Mouse (Mus musculus) CH12.LX (cell line): ENCODE measurements around the gene Fam13a. TPM values are rescaled to one million over a fixed set of nuclear protein-coding genes. Genes with fewer than 3 reads are reported as not detected.

ENCODE experiments used
- DNase-seq: peaks from one replicate; pipeline ENCODE4 v3.0.0-alpha.2; 2013; ENCODE audit errors: extremely low read depth
- H3K27ac ChIP-seq: 2 replicates; pipeline ENCODE4 v1.5.1; 2012; ENCODE audit warnings: low read depth, mild to moderate bottlenecking, control low read depth, moderate library complexity; ENCODE audit not compliant: insufficient read depth
- H3K27me3 ChIP-seq: replicated peaks from 2 replicates; pipeline ENCODE3; 2012; ENCODE audit warnings: inconsistent platforms
- H3K36me3 ChIP-seq, 2 experiments: replicated peaks in 1 of 2; 2 replicates each; pipeline versions ENCODE3 to v1.6.1; 2012; ENCODE audit warnings: inconsistent platforms in 1 of 2, low read length in 1 of 2, mild to moderate bottlenecking in 1 of 2, mixed read lengths in 1 of 2, moderate library complexity in 1 of 2; ENCODE audit not compliant: control insufficient read depth in 1 of 2, insufficient read depth in 1 of 2
- H3K4me1 ChIP-seq, 2 experiments: 2 replicates each; pipeline ENCODE4 v1.6.1; 2012; ENCODE audit warnings: inconsistent platforms in 1 of 2, moderate library complexity in 1 of 2; ENCODE audit not compliant: insufficient read depth in 2 of 2, control insufficient read depth in 1 of 2
- H3K4me2 ChIP-seq: 2 replicates; pipeline ENCODE4 v1.6.1; 2012; ENCODE audit warnings: low read depth, mild to moderate bottlenecking, control low read depth; ENCODE audit not compliant: poor library complexity, insufficient read depth, severe bottlenecking
- H3K4me3 ChIP-seq, 3 experiments: fragments of 150-350 bp in 1 of 3; sonication (generic) in 1 of 3; replicated peaks in 1 of 3; 2 replicates each; pipeline versions ENCODE3 to v1.5.1; 2011 to 2012; ENCODE audit warnings: low read depth in 2 of 3, low read length in 2 of 3, mild to moderate bottlenecking in 2 of 3, moderate library complexity in 2 of 3, control low read depth in 1 of 3, improper control_type of control experiment in 1 of 3, inconsistent platforms in 1 of 3, mixed read lengths in 1 of 3; ENCODE audit not compliant: poor library complexity in 1 of 3
- H3K79me2 ChIP-seq: replicated peaks from 2 replicates; pipeline ENCODE4 v1.6.1; 2012; ENCODE audit warnings: mild to moderate bottlenecking, moderate library complexity; ENCODE audit not compliant: control insufficient read depth, poor library complexity, insufficient read depth, severe bottlenecking; ENCODE audit errors: extremely low read depth
- H3K9ac ChIP-seq: 2 replicates; pipeline ENCODE4 v1.6.1; 2012; ENCODE audit warnings: low read depth, mild to moderate bottlenecking, control low read depth, moderate library complexity; ENCODE audit not compliant: insufficient read depth
- H3K9me3 ChIP-seq: replicated peaks from 2 replicates; pipeline ENCODE3; 2012; ENCODE audit warnings: low read length, inconsistent platforms, mixed read lengths
- BHLHE40 ChIP-seq: IDR thresholded peaks from 2 replicates; pipeline ENCODE4 v1.6.1; 2011; ENCODE audit warnings: mild to moderate bottlenecking, low read depth, low read length, improper control_type of control experiment
- MAX ChIP-seq: IDR thresholded peaks from 2 replicates; pipeline ENCODE4 v1.6.1; 2011; ENCODE audit warnings: low read length, improper control_type of control experiment
- dilution Hi-C: fragments of 300-500 bp; cut with MboI; formaldehyde crosslinking; loops from 2 replicates; pipeline ENCODE4 v1.14.3; 2020; ENCODE audit warnings: low sequenced_read_pairs; ENCODE audit not compliant: extremely low pct_unique_long_range_greater_than_20kb, extremely low pct_ligation_motif_present
- in situ Hi-C: fragments of 300-500 bp; cut with MboI; formaldehyde crosslinking; loops from 3 replicates; pipeline ENCODE4 v1.14.3; 2019; ENCODE audit warnings: low sequenced_read_pairs, low pct_ligation_motif_present, low pct_unique_long_range_greater_than_20kb, mixed read lengths
- polyA plus RNA-seq: library from polyadenylated mRNA; unstranded; fragments of >175 nt; gene quantifications from 2 replicates; pipeline ENCODE4 v1.2.1, GENCODE M21; 2012; ENCODE audit warnings: low read depth; ENCODE audit not compliant: insufficient read length
- total RNA-seq, 2 experiments: library from RNA; depleted of rRNA; stranded (reverse); fragments of 300-350 nt in 1 of 2; fragments of >200 nt in 1 of 2; gene quantifications; 2 replicates each; pipeline ENCODE4 v1.2.3; 2012 to 2014

The Fam13a gene
- total and polyA plus RNA-seq, 3 experiments: 0.17 to 0.21 TPM; not detected in 1

GRCm38 (mm10) chr6:58882271-58882670, 142.1 kb downstream of the Fam13a start:
- Histone ChIP-seq H3K27me3 (no peaks in the 10 kb centered on the region), H3K4me1 (peaks cover 0 to 8% of the 10 kb centered on the region in 2 experiments; a peak in 1 of 4 replicates)
- no peak for TF ChIP-seq MAX
- TF ChIP-seq BHLHE40: no peak
- TF ChIP-seq, all 38 proteins: peak for 0
- Histone ChIP-seq H3K4me2 (no peak overlapping the region), H3K4me3 (no peak overlapping the region), H3K79me2 (no peaks in the 10 kb centered on the region), H3K27ac (no peak overlapping the region), H3K9ac (no peak overlapping the region), H3K9me3 (no peaks in the 10 kb centered on the region), H3K36me3 (peaks cover 12 to 62% of the 10 kb centered on the region in 2 experiments)
- no peak for DNase-seq
- dilution Hi-C loops (no loop called here), in situ Hi-C loops (no loop called here)

Other genes with a start within 250 kb of the Fam13a start
- 10.9 and 15.7 TPM in 2 replicates for gene Herc3, start 193.1 kb downstream of the Fam13a start, total RNA-seq (2012; rRNA removed)
- 15.8 and 17.8 TPM in 2 replicates for gene Herc3, start 193.1 kb downstream of the Fam13a start, total RNA-seq (2014; rRNA removed)
- 18.4 and 19.1 TPM in 2 replicates for gene Herc3, start 193.1 kb downstream of the Fam13a start, polyA plus RNA-seq
- not detected in 2 replicates for gene Nap1l5, start 117.5 kb downstream of the Fam13a start, total RNA-seq (2012; rRNA removed)
- gene Nap1l5, start 117.5 kb downstream of the Fam13a start, total RNA-seq (2014; rRNA removed): not detected in 2 replicates
- not detected in 2 replicates for gene Nap1l5, start 117.5 kb downstream of the Fam13a start, polyA plus RNA-seq
- gene Tigd2, start 184.3 kb upstream of the Fam13a start, total RNA-seq (2012; rRNA removed): 10.5 and 11.0 TPM in 2 replicates
- gene Tigd2, start 184.3 kb upstream of the Fam13a start, total RNA-seq (2014; rRNA removed): 25.2 and 26.2 TPM in 2 replicates
- gene Tigd2, start 184.3 kb upstream of the Fam13a start, polyA plus RNA-seq: 11.6 and 12.6 TPM in 2 replicates